Mouse (Mus musculus): ENCODE results near the gene Emilin3. TPM values are rescaled to one million over a fixed set of nuclear protein-coding genes. Genes with fewer than 3 reads are reported as not detected.
A peak's percentile ranks its signal among the peaks of the same experiment; 100 is the strongest.
"Not testable (repeated sequence)": the region's sequence is repeated elsewhere in the genome, so short reads cannot be mapped to it uniquely, and the experiment has no call there.

Emilin3 gene
- total RNA-seq (2021) (not detected), polyA plus RNA-seq (2012; rRNA removed) (0.06 and 0.07 TPM in 2 replicates)
- long read RNA-seq: 0 reads

GRCm38 (mm10) chr2:160912231-160912671 lies at the start of gene Emilin3:
Emilin3 (minus strand) TSS chr2:160912328.
- no peak for DNase-seq

- no peak for DNase-seq
Measured at GRCm38 (mm10) chr2:160960956-160961646, 49.0 kb upstream of the Emilin3 start.

- DNase-seq: no peak
Measured at GRCm38 (mm10) chr2:160959901-160960300, 47.8 kb upstream of the Emilin3 start.

GRCm38 (mm10) chr2:160958737-160959136 lies 46.6 kb upstream of the Emilin3 start:
- no peak for DNase-seq

- not testable (repeated sequence) for DNase-seq
Measured at GRCm38 (mm10) chr2:160957801-160958200, 45.7 kb upstream of the Emilin3 start.

GRCm38 (mm10) chr2:160957307-160957706 lies 45.2 kb upstream of the Emilin3 start:
- DNase-seq: not testable (repeated sequence)

GRCm38 (mm10) chr2:160955331-160955730 lies 43.2 kb upstream of the Emilin3 start:
- DNase-seq: no peak

GRCm38 (mm10) chr2:160954541-160954940 lies 42.4 kb upstream of the Emilin3 start:
- DNase-seq: no peak

GRCm38 (mm10) chr2:160953131-160953873 lies 41.2 kb upstream of the Emilin3 start:
- no peak for DNase-seq

GRCm38 (mm10) chr2:160951595-160951994 lies 39.5 kb upstream of the Emilin3 start:
- no peak for DNase-seq

- no peak for DNase-seq
Measured at GRCm38 (mm10) chr2:160942443-160942842, 30.3 kb upstream of the Emilin3 start.

GRCm38 (mm10) chr2:160940930-160941709 lies 29.0 kb upstream of the Emilin3 start:
- DNase-seq: no peak

GRCm38 (mm10) chr2:160934451-160934850 lies 22.3 kb upstream of the Emilin3 start:
- no peak for DNase-seq

- no peak for DNase-seq
Measured at GRCm38 (mm10) chr2:160933890-160934289, 21.8 kb upstream of the Emilin3 start.

- DNase-seq: no peak
Measured at GRCm38 (mm10) chr2:160932981-160933380, 20.9 kb upstream of the Emilin3 start.

GRCm38 (mm10) chr2:160932325-160932724 lies 20.2 kb upstream of the Emilin3 start:
- DNase-seq: no peak

- no peak for DNase-seq
Measured at GRCm38 (mm10) chr2:160931378-160931777, 19.2 kb upstream of the Emilin3 start.

GRCm38 (mm10) chr2:160925203-160925602 lies 13.1 kb upstream of the Emilin3 start:
- no peak for DNase-seq

GRCm38 (mm10) chr2:160921285-160921684 lies 9.2 kb upstream of the Emilin3 start:
- no peak for DNase-seq

- DNase-seq: no peak
Measured at GRCm38 (mm10) chr2:160918930-160919215, 6.7 kb upstream of the Emilin3 start.

- no peak for DNase-seq
Measured at GRCm38 (mm10) chr2:160918154-160918929, 6.2 kb upstream of the Emilin3 start.

GRCm38 (mm10) chr2:160917313-160917712 lies 5.2 kb upstream of the Emilin3 start:
- DNase-seq: peak; percentile 33
